Mouse (Mus musculus): ENCODE measurements around the gene Paxbp1. TPM values are rescaled to one million over a fixed set of nuclear protein-coding genes. Genes with fewer than 3 reads are reported as not detected.

The Paxbp1 gene
- polyA plus RNA-seq, 1 experiment from 2014 or later = 48.0 TPM

GRCm38 (mm10) chr16:91043461-91044248 is 688 bp downstream of the Paxbp1 start:
- WGBS = under 1% methylated on average over 60 of the region's 63 CpGs
- peak overlapping the region; percentile 69 for H3K4me2 ChIP-seq
- peak; percentile 76 for ATAC-seq (ENCODE audit: borderline replicate concordance, extremely low read depth, low FRiP score, low TSS enrichment)
- peak overlapping the region; percentile 99 for H3K4me3 ChIP-seq
- H3K27ac ChIP-seq = peak overlapping the region; percentile 97
- H3K36me3 ChIP-seq = peaks cover 18% of the 10 kb centered on the region
- no peaks in the 10 kb centered on the region for H3K9me3 ChIP-seq
- peak overlapping the region; percentile 82 for H3K9ac ChIP-seq
- peaks cover 7% of the 10 kb centered on the region for H3K4me1 ChIP-seq
- peaks cover 4% of the 10 kb centered on the region; the same call in 1 of the 2 replicates for H3K27me3 ChIP-seq

GRCm38 (mm10) chr16:91042640-91043039 is 1.7 kb downstream of the Paxbp1 start:
- H3K36me3 ChIP-seq = peaks cover 25% of the 10 kb centered on the region
- ATAC-seq (ENCODE audit: borderline replicate concordance, extremely low read depth, low FRiP score, low TSS enrichment) = no peak
- H3K9ac ChIP-seq = peak overlapping the region; percentile 42
- H3K4me3 ChIP-seq = peak overlapping the region; percentile 7; the same call in 1 of the 2 replicates
- peak overlapping the region; percentile 69 for H3K4me2 ChIP-seq
- no peak overlapping the region for H3K27ac ChIP-seq
- peaks cover 7% of the 10 kb centered on the region for H3K4me1 ChIP-seq
- no peaks in the 10 kb centered on the region for H3K9me3 ChIP-seq
- 41% methylated on average over 1 of the region's 1 CpGs for WGBS
- peaks cover 4% of the 10 kb centered on the region; the same call in 1 of the 2 replicates for H3K27me3 ChIP-seq

GRCm38 (mm10) chr16:91035866-91036265 is 8.5 kb downstream of the Paxbp1 start:
- Histone ChIP-seq H3K9me3 (no peaks in the 10 kb centered on the region), H3K27ac (no peak overlapping the region), H3K4me1 (no peaks in the 10 kb centered on the region), H3K27me3 (no peaks in the 10 kb centered on the region), H3K9ac (no peak overlapping the region), H3K4me3 (no peak overlapping the region), H3K36me3 (peaks cover 80% of the 10 kb centered on the region), H3K4me2 (no peak overlapping the region)
- ATAC-seq (ENCODE audit: borderline replicate concordance, extremely low read depth, low FRiP score, low TSS enrichment) = no peak
- 83% methylated on average over 10 of the region's 10 CpGs for WGBS

- Histone ChIP-seq H3K9ac (no peak overlapping the region), H3K27ac (no peak overlapping the region), H3K4me1 (no peaks in the 10 kb centered on the region), H3K4me3 (no peak overlapping the region), H3K27me3 (no peaks in the 10 kb centered on the region), H3K36me3 (peaks cover 84% of the 10 kb centered on the region), H3K9me3 (no peaks in the 10 kb centered on the region), H3K4me2 (no peak overlapping the region)
- ATAC-seq (ENCODE audit: borderline replicate concordance, extremely low read depth, low FRiP score, low TSS enrichment) = no peak
- 93% methylated on average over 4 of the region's 4 CpGs for WGBS
These were observed 13.6 kb downstream of the Paxbp1 start for GRCm38 (mm10) chr16:91030751-91031150.

- H3K27me3 ChIP-seq = no peaks in the 10 kb centered on the region
- H3K4me2 ChIP-seq = no peak overlapping the region
- no peak overlapping the region for H3K27ac ChIP-seq
- no peak overlapping the region for H3K4me3 ChIP-seq
- H3K4me1 ChIP-seq = no peaks in the 10 kb centered on the region
- H3K36me3 ChIP-seq = peaks cover 86% of the 10 kb centered on the region
- H3K9ac ChIP-seq = no peak overlapping the region
- 94% methylated on average over 2 of the region's 2 CpGs for WGBS
- H3K9me3 ChIP-seq = no peaks in the 10 kb centered on the region
- ATAC-seq (ENCODE audit: borderline replicate concordance, extremely low read depth, low FRiP score, low TSS enrichment) = no peak
These were observed 14.4 kb downstream of the Paxbp1 start for GRCm38 (mm10) chr16:91029901-91030300.

- no peaks in the 10 kb centered on the region for H3K4me1 ChIP-seq
- WGBS = 91% methylated on average over 8 of the region's 8 CpGs
- H3K9me3 ChIP-seq = no peaks in the 10 kb centered on the region
- H3K4me3 ChIP-seq = no peak overlapping the region
- peaks cover 87% of the 10 kb centered on the region for H3K36me3 ChIP-seq
- H3K9ac ChIP-seq = no peak overlapping the region
- H3K27me3 ChIP-seq = no peaks in the 10 kb centered on the region
- no peak for ATAC-seq (ENCODE audit: borderline replicate concordance, extremely low read depth, low FRiP score, low TSS enrichment)
- H3K27ac ChIP-seq = no peak overlapping the region
- H3K4me2 ChIP-seq = no peak overlapping the region
These were observed 15.1 kb downstream of the Paxbp1 start for GRCm38 (mm10) chr16:91029161-91029743.

GRCm38 (mm10) chr16:91026290-91026689 is 18.1 kb downstream of the Paxbp1 start:
- Histone ChIP-seq H3K4me2 (no peak overlapping the region), H3K36me3 (peaks cover 85% of the 10 kb centered on the region), H3K27ac (no peak overlapping the region), H3K4me1 (no peaks in the 10 kb centered on the region), H3K9ac (no peak overlapping the region), H3K9me3 (no peaks in the 10 kb centered on the region), H3K27me3 (no peaks in the 10 kb centered on the region), H3K4me3 (no peak overlapping the region)
- no peak for ATAC-seq (ENCODE audit: borderline replicate concordance, extremely low read depth, low FRiP score, low TSS enrichment)
- 92% methylated on average over 4 of the region's 4 CpGs for WGBS

GRCm38 (mm10) chr16:91023384-91023783 is 21.0 kb downstream of the Paxbp1 start:
- H3K36me3 ChIP-seq = peaks cover 95% of the 10 kb centered on the region
- H3K27ac ChIP-seq = no peak overlapping the region
- H3K4me2 ChIP-seq = no peak overlapping the region
- no peak overlapping the region for H3K4me3 ChIP-seq
- ATAC-seq (ENCODE audit: borderline replicate concordance, extremely low read depth, low FRiP score, low TSS enrichment) = no peak
- no peaks in the 10 kb centered on the region for H3K27me3 ChIP-seq
- no peaks in the 10 kb centered on the region for H3K9me3 ChIP-seq
- no peak overlapping the region for H3K9ac ChIP-seq
- WGBS = 87% methylated on average over 1 of the region's 1 CpGs
- H3K4me1 ChIP-seq = no peaks in the 10 kb centered on the region

- Histone ChIP-seq H3K4me2 (no peak overlapping the region), H3K36me3 (peaks cover 90% of the 10 kb centered on the region), H3K27me3 (no peaks in the 10 kb centered on the region), H3K9me3 (no peaks in the 10 kb centered on the region), H3K4me1 (no peaks in the 10 kb centered on the region), H3K4me3 (no peak overlapping the region), H3K27ac (no peak overlapping the region), H3K9ac (no peak overlapping the region)
- WGBS = 86% methylated on average over 10 of the region's 10 CpGs
- ATAC-seq (ENCODE audit: borderline replicate concordance, extremely low read depth, low FRiP score, low TSS enrichment) = no peak
These were observed 23.4 kb downstream of the Paxbp1 start for GRCm38 (mm10) chr16:91020842-91021483.

- no peak for ATAC-seq (ENCODE audit: borderline replicate concordance, extremely low read depth, low FRiP score, low TSS enrichment)
- Histone ChIP-seq H3K9ac (no peak overlapping the region), H3K27me3 (no peaks in the 10 kb centered on the region), H3K9me3 (no peaks in the 10 kb centered on the region), H3K4me2 (no peak overlapping the region), H3K4me3 (no peak overlapping the region), H3K4me1 (no peaks in the 10 kb centered on the region), H3K36me3 (peaks cover 87% of the 10 kb centered on the region), H3K27ac (no peak overlapping the region)
- 94% methylated on average over 4 of the region's 4 CpGs for WGBS
These were observed 24.9 kb downstream of the Paxbp1 start for GRCm38 (mm10) chr16:91019476-91019875.

GRCm38 (mm10) chr16:91015761-91016160 is 28.6 kb downstream of the Paxbp1 start:
- WGBS = 90% methylated on average over 4 of the region's 4 CpGs
- no peak for ATAC-seq (ENCODE audit: borderline replicate concordance, extremely low read depth, low FRiP score, low TSS enrichment)
- no peak overlapping the region for H3K9ac ChIP-seq
- H3K36me3 ChIP-seq = peaks cover 58% of the 10 kb centered on the region
- H3K9me3 ChIP-seq = no peaks in the 10 kb centered on the region
- no peak overlapping the region for H3K27ac ChIP-seq
- no peak overlapping the region for H3K4me2 ChIP-seq
- H3K4me1 ChIP-seq = peaks cover 8% of the 10 kb centered on the region; the same call in 1 of the 2 replicates
- no peaks in the 10 kb centered on the region for H3K27me3 ChIP-seq
- no peak overlapping the region for H3K4me3 ChIP-seq

GRCm38 (mm10) chr16:91011847-91012246 is 32.5 kb downstream of the Paxbp1 start:
- H3K27ac ChIP-seq = peak overlapping the region; percentile 90
- ATAC-seq (ENCODE audit: borderline replicate concordance, extremely low read depth, low FRiP score, low TSS enrichment) = no peak

More at GRCm38 (mm10) chr16:91011847-91012246, 32.5 kb downstream of the Paxbp1 start:
- Histone ChIP-seq H3K9ac (peak overlapping the region; percentile 65; the same call in 1 of the 2 replicates), H3K4me1 (peaks cover 11% of the 10 kb centered on the region), H3K9me3 (no peaks in the 10 kb centered on the region), H3K4me3 (peak overlapping the region; percentile 91), H3K36me3 (peaks cover 21% of the 10 kb centered on the region), H3K27me3 (no peaks in the 10 kb centered on the region), H3K4me2 (peak overlapping the region; percentile 80)
- 22% methylated on average over 3 of the region's 3 CpGs for WGBS
